Mouse (Mus musculus) thymus, adult 2 months (tissue): ENCODE measurements around the gene Pitpnm3.

Source experiments
- CTCF ChIP-seq: fragments of 200-500 bp; IDR thresholded peaks from 2 replicates; pipeline ENCODE4 v1.5.1; 2012; ENCODE audit warnings: mild to moderate bottlenecking, control low read depth, low read length, moderate library complexity, borderline replicate concordance; ENCODE audit not compliant: control insufficient read depth, poor library complexity, insufficient read depth; ENCODE audit errors: extremely low read depth
- POLR2A ChIP-seq: fragments of 200-500 bp; IDR thresholded peaks from 2 replicates; pipeline ENCODE4 v1.6.1; 2012; ENCODE audit warnings: mild to moderate bottlenecking, low read length, control low read depth, moderate library complexity; ENCODE audit not compliant: control insufficient read depth, poor library complexity, insufficient read depth; ENCODE audit errors: extremely low read depth

DNA sequence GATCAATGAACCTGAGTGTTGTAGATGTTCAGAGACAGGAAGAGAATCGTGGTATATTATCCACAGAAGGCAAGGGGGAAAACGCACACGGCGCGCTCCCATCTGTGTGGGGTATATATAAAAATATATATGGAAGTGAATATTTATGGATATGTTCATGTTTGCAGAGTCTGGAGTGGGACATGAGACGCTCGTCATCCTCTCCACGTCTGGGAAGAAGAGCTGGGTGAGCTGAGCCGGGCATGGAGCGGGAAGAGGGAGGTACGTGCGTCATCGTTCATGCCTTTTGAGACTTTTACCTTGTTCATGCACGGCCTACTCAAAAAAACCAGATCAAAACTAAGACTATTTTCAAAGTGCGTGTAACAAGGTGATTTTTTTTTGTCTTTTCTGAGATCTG, 51.2 kb downstream of the Pitpnm3 start:
- TF ChIP-seq CTCF (no peak), POLR2A (no peak)
